Mouse (Mus musculus) CH12.LX (cell line): ENCODE measurements around the gene Max. TPM values are rescaled to one million over a fixed set of nuclear protein-coding genes. Genes with fewer than 3 reads are reported as not detected.

ENCODE experiments used
- DNase-seq: peaks from one replicate; pipeline ENCODE4 v3.0.0-alpha.2; 2013; ENCODE audit errors: extremely low read depth
- H3K27ac ChIP-seq: 2 replicates; pipeline ENCODE4 v1.5.1; 2012; ENCODE audit warnings: low read depth, mild to moderate bottlenecking, control low read depth, moderate library complexity; ENCODE audit not compliant: insufficient read depth
- H3K27me3 ChIP-seq: replicated peaks from 2 replicates; pipeline ENCODE3; 2012; ENCODE audit warnings: inconsistent platforms
- H3K36me3 ChIP-seq, 2 experiments: replicated peaks in 1 of 2; 2 replicates each; pipeline versions ENCODE3 to v1.6.1; 2012; ENCODE audit warnings: inconsistent platforms in 1 of 2, low read length in 1 of 2, mild to moderate bottlenecking in 1 of 2, mixed read lengths in 1 of 2, moderate library complexity in 1 of 2; ENCODE audit not compliant: control insufficient read depth in 1 of 2, insufficient read depth in 1 of 2
- H3K4me1 ChIP-seq, 2 experiments: 2 replicates each; pipeline ENCODE4 v1.6.1; 2012; ENCODE audit warnings: inconsistent platforms in 1 of 2, moderate library complexity in 1 of 2; ENCODE audit not compliant: insufficient read depth in 2 of 2, control insufficient read depth in 1 of 2
- H3K4me2 ChIP-seq: 2 replicates; pipeline ENCODE4 v1.6.1; 2012; ENCODE audit warnings: low read depth, mild to moderate bottlenecking, control low read depth; ENCODE audit not compliant: poor library complexity, insufficient read depth, severe bottlenecking
- H3K4me3 ChIP-seq, 3 experiments: fragments of 150-350 bp in 1 of 3; sonication (generic) in 1 of 3; replicated peaks in 1 of 3; 2 replicates each; pipeline versions ENCODE3 to v1.5.1; 2011 to 2012; ENCODE audit warnings: low read depth in 2 of 3, low read length in 2 of 3, mild to moderate bottlenecking in 2 of 3, moderate library complexity in 2 of 3, control low read depth in 1 of 3, improper control_type of control experiment in 1 of 3, inconsistent platforms in 1 of 3, mixed read lengths in 1 of 3; ENCODE audit not compliant: poor library complexity in 1 of 3
- H3K79me2 ChIP-seq: replicated peaks from 2 replicates; pipeline ENCODE4 v1.6.1; 2012; ENCODE audit warnings: mild to moderate bottlenecking, moderate library complexity; ENCODE audit not compliant: control insufficient read depth, poor library complexity, insufficient read depth, severe bottlenecking; ENCODE audit errors: extremely low read depth
- H3K9ac ChIP-seq: 2 replicates; pipeline ENCODE4 v1.6.1; 2012; ENCODE audit warnings: low read depth, mild to moderate bottlenecking, control low read depth, moderate library complexity; ENCODE audit not compliant: insufficient read depth
- H3K9me3 ChIP-seq: replicated peaks from 2 replicates; pipeline ENCODE3; 2012; ENCODE audit warnings: low read length, inconsistent platforms, mixed read lengths
- EP300 ChIP-seq: IDR thresholded peaks from 2 replicates; pipeline ENCODE4 v1.6.1; 2011; ENCODE audit warnings: low read length, improper control_type of control experiment
- HCFC1 ChIP-seq: IDR thresholded peaks from 2 replicates; pipeline ENCODE4 v1.6.1; 2012; ENCODE audit warnings: low read depth, mild to moderate bottlenecking, inconsistent platforms, low read length, improper control_type of control experiment
- KAT2A ChIP-seq: IDR thresholded peaks from 2 replicates; pipeline ENCODE4 v1.6.1; 2012; ENCODE audit warnings: low read length, improper control_type of control experiment, inconsistent platforms; ENCODE audit not compliant: insufficient replicate concordance
- MAFK ChIP-seq: IDR thresholded peaks from 2 replicates; pipeline ENCODE4 v1.6.1; 2011; ENCODE audit warnings: low read length, improper control_type of control experiment; ENCODE audit not compliant: insufficient replicate concordance
- MAX ChIP-seq: IDR thresholded peaks from 2 replicates; pipeline ENCODE4 v1.6.1; 2011; ENCODE audit warnings: low read length, improper control_type of control experiment
- MEF2A ChIP-seq: IDR thresholded peaks from 2 replicates; pipeline ENCODE4 v1.6.1; 2014; ENCODE audit warnings: low read depth, mild to moderate bottlenecking, inconsistent platforms, low read length, improper control_type of control experiment, borderline replicate concordance
- MYC ChIP-seq: IDR thresholded peaks from 2 replicates; pipeline ENCODE4 v1.6.1; 2011; ENCODE audit warnings: low read depth, mild to moderate bottlenecking, improper control_type of control experiment, low read length
- NELFE ChIP-seq: IDR thresholded peaks from 2 replicates; pipeline ENCODE4 v1.6.1; 2011; ENCODE audit warnings: low read depth, low read length, improper control_type of control experiment
- POLR2AphosphoS2 ChIP-seq: IDR thresholded peaks from 2 replicates; pipeline ENCODE4 v1.6.1; 2011; ENCODE audit warnings: low read depth, low read length, improper control_type of control experiment
- RCOR1 ChIP-seq: conservative IDR thresholded peaks from 2 replicates; pipeline ENCODE4 v1.6.1; 2012; ENCODE audit warnings: low read depth, mild to moderate bottlenecking, inconsistent platforms, low read length, improper control_type of control experiment
- TCF12 ChIP-seq: IDR thresholded peaks from 2 replicates; pipeline ENCODE4 v1.6.1; 2014; ENCODE audit warnings: low read depth, mild to moderate bottlenecking, inconsistent platforms, low read length, improper control_type of control experiment
- UBTF ChIP-seq: IDR thresholded peaks from 2 replicates; pipeline ENCODE4 v1.6.1; 2012; ENCODE audit warnings: low read depth, mild to moderate bottlenecking, inconsistent platforms, low read length, improper control_type of control experiment, moderate library complexity
- USF1 ChIP-seq: IDR thresholded peaks from 2 replicates; pipeline ENCODE4 v1.6.1; 2014; ENCODE audit warnings: low read depth, mild to moderate bottlenecking, inconsistent platforms, low read length, improper control_type of control experiment
- ZC3H11A ChIP-seq: IDR thresholded peaks from 2 replicates; pipeline ENCODE4 v1.6.1; 2012; ENCODE audit warnings: low read depth, mild to moderate bottlenecking, inconsistent platforms, low read length, improper control_type of control experiment
- ZMIZ1 ChIP-seq: IDR thresholded peaks from 2 replicates; pipeline ENCODE4 v1.6.1; 2012; ENCODE audit warnings: low read depth, mild to moderate bottlenecking, inconsistent platforms, low read length, improper control_type of control experiment
- dilution Hi-C: fragments of 300-500 bp; cut with MboI; formaldehyde crosslinking; loops from 2 replicates; pipeline ENCODE4 v1.14.3; 2020; ENCODE audit warnings: low sequenced_read_pairs; ENCODE audit not compliant: extremely low pct_unique_long_range_greater_than_20kb, extremely low pct_ligation_motif_present
- in situ Hi-C: fragments of 300-500 bp; cut with MboI; formaldehyde crosslinking; loops from 3 replicates; pipeline ENCODE4 v1.14.3; 2019; ENCODE audit warnings: low sequenced_read_pairs, low pct_ligation_motif_present, low pct_unique_long_range_greater_than_20kb, mixed read lengths
- polyA plus RNA-seq: library from polyadenylated mRNA; unstranded; fragments of >175 nt; gene quantifications from 2 replicates; pipeline ENCODE4 v1.2.1, GENCODE M21; 2012; ENCODE audit warnings: low read depth; ENCODE audit not compliant: insufficient read length
- total RNA-seq, 2 experiments: library from RNA; depleted of rRNA; stranded (reverse); fragments of 300-350 nt in 1 of 2; fragments of >200 nt in 1 of 2; gene quantifications; 2 replicates each; pipeline ENCODE4 v1.2.3; 2012 to 2014

Gene Max
- total and polyA plus RNA-seq, 3 experiments, result 23.9 to 128 (median 69.6) TPM

- peaks cover 82 to 98% of the 10 kb centered on the region in 2 experiments for H3K36me3 ChIP-seq
- peaks cover 0 to 13% of the 10 kb centered on the region in 2 experiments; a peak in 1 of 4 replicates for H3K4me1 ChIP-seq
- dilution Hi-C loops, result no loop called here
- no peak for DNase-seq
- H3K4me3 ChIP-seq, result no peak overlapping the region
- in situ Hi-C loops, result no loop called here
- H3K9me3 ChIP-seq, result no peaks in the 10 kb centered on the region
- no peak overlapping the region for H3K9ac ChIP-seq
- TF ChIP-seq UBTF (no peak), TCF12 (no peak), MAFK (no peak), HCFC1 (no peak), RCOR1 (no peak), EP300 (no peak), KAT2A (no peak)
- TF ChIP-seq, all 38 proteins: peak for 0
- no peak overlapping the region for H3K27ac ChIP-seq
- no peaks in the 10 kb centered on the region for H3K27me3 ChIP-seq
- H3K4me2 ChIP-seq, result no peak overlapping the region
- H3K79me2 ChIP-seq, result peaks cover 20% of the 10 kb centered on the region
Measured at GRCm38 (mm10) chr12:76948185-76948584, 13.8 kb downstream of the Max start.

- dilution Hi-C loops, result no loop called here
- TF ChIP-seq ZMIZ1 (no peak), POLR2AphosphoS2 (no peak), MEF2A (no peak), RCOR1 (no peak), MAX (no peak), ZC3H11A (no peak), MYC (no peak), USF1 (no peak), KAT2A (no peak)
- in situ Hi-C loops, result no loop called here
- peaks cover 0 to 16% of the 10 kb centered on the region in 2 experiments; a peak in 1 of 4 replicates for H3K4me1 ChIP-seq
- H3K4me3 ChIP-seq, result no peak overlapping the region
- H3K27me3 ChIP-seq, result no peaks in the 10 kb centered on the region
- no peak overlapping the region for H3K4me2 ChIP-seq
- H3K27ac ChIP-seq, result no peak overlapping the region
- no peak overlapping the region for H3K9ac ChIP-seq
- H3K9me3 ChIP-seq, result no peaks in the 10 kb centered on the region
- H3K79me2 ChIP-seq, result peaks cover 20% of the 10 kb centered on the region
- H3K36me3 ChIP-seq, result peaks cover 81 to 98% of the 10 kb centered on the region in 2 experiments
- no peak for DNase-seq
Measured at GRCm38 (mm10) chr12:76947487-76947886, 14.5 kb downstream of the Max start.

GRCm38 (mm10) chr12:76943466-76943865 is 18.5 kb downstream of the Max start:
- peaks cover 0 to 16% of the 10 kb centered on the region in 2 experiments; a peak in 1 of 4 replicates for H3K4me1 ChIP-seq
- peaks cover 87 to 98% of the 10 kb centered on the region in 2 experiments for H3K36me3 ChIP-seq
- no peak overlapping the region for H3K27ac ChIP-seq
- H3K79me2 ChIP-seq, result peaks cover 13% of the 10 kb centered on the region
- no peak for TF ChIP-seq NELFE
- no peak for TF ChIP-seq USF1
- no peak for TF ChIP-seq POLR2AphosphoS2
- TF ChIP-seq RCOR1, result no peak
- H3K27me3 ChIP-seq, result no peaks in the 10 kb centered on the region
- H3K9me3 ChIP-seq, result no peaks in the 10 kb centered on the region
- H3K4me2 ChIP-seq, result no peak overlapping the region
- dilution Hi-C loops, result no loop called here
- H3K4me3 ChIP-seq, result no peak overlapping the region
- DNase-seq, result no peak
- H3K9ac ChIP-seq, result no peak overlapping the region
- in situ Hi-C loops, result no loop called here
